Mouse (Mus musculus) G1E-ER4 (cell line): ENCODE results near the gene Hist1h2bp. TPM values are rescaled to one million over a fixed set of nuclear protein-coding genes. Genes with fewer than 3 reads are reported as not detected.
"Not testable (repeated sequence)": the region's sequence is repeated elsewhere in the genome, so short reads cannot be mapped to it uniquely, and the experiment has no call there.

Experiments used
- GATA1 ChIP-seq: IDR thresholded peaks from one replicate; pipeline ENCODE4 v1.8.0; 2012; ENCODE audit warnings: low read length, inconsistent platforms
- polyA plus RNA-seq: library from polyadenylated mRNA; stranded (reverse); fragments of >175 nt; gene quantifications from 2 replicates; pipeline ENCODE4 v1.2.3, GENCODE M21; 2012

Hist1h2bp gene
- polyA plus RNA-seq: 5.5 and 8.7 TPM in 2 replicates

DNA sequence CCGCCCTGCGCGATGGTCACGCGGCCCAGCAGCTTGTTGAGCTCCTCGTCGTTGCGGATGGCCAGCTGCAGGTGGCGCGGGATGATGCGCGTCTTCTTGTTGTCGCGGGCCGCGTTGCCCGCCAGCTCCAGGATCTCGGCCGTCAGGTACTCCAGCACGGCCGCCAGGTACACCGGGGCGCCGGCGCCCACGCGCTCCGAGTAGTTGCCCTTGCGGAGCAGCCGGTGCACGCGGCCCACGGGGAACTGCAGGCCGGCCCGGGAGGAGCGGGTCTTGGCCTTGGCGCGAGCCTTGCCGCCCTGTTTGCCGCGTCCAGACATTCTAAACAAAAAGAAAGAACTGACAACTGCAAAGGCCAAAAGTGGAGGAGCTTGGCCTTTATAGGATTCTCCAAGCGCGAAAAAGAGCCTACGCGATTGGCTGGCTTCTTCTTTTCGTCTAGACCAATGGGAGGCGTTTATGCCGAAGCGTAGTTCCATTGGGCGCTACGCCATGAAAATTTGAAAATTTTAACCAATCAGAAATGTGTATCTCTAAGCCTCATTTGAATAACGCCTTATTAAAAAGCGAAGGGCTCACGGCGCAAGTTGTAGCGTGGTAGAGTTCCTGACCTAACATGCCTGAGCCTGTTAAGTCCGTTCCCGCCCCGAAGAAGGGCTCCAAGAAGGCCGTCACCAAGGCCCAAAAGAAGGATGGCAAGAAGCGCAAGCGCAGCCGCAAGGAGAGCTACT, at the start of gene Hist1h2bp, which contains the start of gene Hist1h2an:
Gene Hist1h2bp, plus strand, starts transcription at position 563 of the 731 bp plus-strand sequence.
Gene Hist1h2an, minus strand, starts transcription at position 320 of the 731 bp plus-strand sequence.
- not testable (repeated sequence) for TF ChIP-seq GATA1

DNA sequence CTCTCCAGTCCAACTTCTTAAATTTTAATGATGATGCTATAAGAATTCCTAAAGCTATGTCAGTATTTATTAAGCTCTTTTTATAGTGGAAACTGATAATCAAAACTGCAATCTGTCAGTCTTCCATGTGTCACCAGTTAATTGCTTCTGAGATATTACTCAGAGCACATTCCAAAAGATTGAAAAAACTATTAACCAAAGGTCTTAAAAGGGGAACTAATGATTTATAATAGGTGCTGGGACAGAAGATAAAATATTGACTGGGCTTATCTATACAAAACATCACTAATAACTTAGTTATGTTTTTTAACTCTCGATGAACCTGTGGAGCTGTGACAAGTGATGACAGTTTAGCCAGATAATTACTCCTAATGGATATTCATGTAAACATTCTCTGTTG, 42.3 kb upstream of the Hist1h2bp start:
- peak; percentile 39 for TF ChIP-seq GATA1

GRCm38 (mm10) chr13:21749387-21750158, 37.7 kb upstream of the Hist1h2bp start:
- no peak for TF ChIP-seq GATA1

GRCm38 (mm10) chr13:21750159-21751017, 36.9 kb upstream of the Hist1h2bp start, which contains the start of gene Hist1h4k:
Gene Hist1h4k, minus strand, starts transcription at chr13:21750505.
- TF ChIP-seq GATA1: not testable (repeated sequence)

DNA sequence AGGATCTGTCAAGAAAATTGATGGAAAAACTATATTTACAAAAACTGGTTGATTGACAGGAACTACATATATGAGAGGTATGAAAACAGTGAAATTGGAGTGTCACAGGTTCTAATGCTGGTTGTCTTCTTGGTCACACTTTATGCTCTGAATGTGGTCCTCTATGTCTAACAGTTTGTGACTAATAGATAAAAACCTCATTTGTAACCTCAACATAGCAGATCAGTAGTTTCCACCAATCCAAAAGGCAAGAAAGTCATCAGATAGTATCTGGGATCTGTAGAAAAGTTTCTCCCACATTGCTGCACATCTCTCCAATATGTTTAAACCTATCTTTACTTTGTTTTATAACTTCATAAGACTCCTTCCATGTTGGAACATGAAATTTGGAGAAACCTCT, 35.8 kb upstream of the Hist1h2bp start:
- no peak for TF ChIP-seq GATA1

DNA sequence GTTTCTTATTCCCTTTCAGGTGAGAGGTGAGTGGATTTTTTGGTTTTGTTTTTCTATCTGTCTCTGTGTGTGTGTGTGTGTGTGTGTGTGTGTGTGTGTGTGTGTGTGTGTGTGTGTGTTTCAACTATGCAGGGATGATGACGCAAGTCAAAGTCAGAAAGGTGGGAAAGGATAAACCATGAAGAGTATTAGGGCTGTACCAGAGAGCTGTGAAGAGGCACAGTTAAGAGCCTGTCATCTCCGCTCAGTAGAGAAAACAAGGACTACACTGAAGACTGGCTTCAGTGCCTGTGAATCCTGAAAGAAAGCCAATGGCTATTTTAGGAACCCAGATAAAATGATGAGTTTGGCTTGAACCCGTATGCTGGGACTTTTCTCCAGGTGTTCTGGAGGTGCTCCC, 35.4 kb upstream of the Hist1h2bp start:
- no peak for TF ChIP-seq GATA1

GRCm38 (mm10) chr13:21752356-21752755, 34.9 kb upstream of the Hist1h2bp start:
- no peak for TF ChIP-seq GATA1

GRCm38 (mm10) chr13:21753051-21753523, 34.2 kb upstream of the Hist1h2bp start:
- no peak for TF ChIP-seq GATA1

GRCm38 (mm10) chr13:21753524-21754285, 33.6 kb upstream of the Hist1h2bp start, which contains the start of the genes Hist1h2ak and Hist1h2bn:
Gene Hist1h2ak, minus strand, starts transcription at chr13:21753827.
Gene Hist1h2bn, plus strand, starts transcription at chr13:21754123.
- not testable (repeated sequence) for TF ChIP-seq GATA1

GRCm38 (mm10) chr13:21754294-21755001, 32.8 kb upstream of the Hist1h2bp start:
- TF ChIP-seq GATA1: peak; percentile 49

GRCm38 (mm10) chr13:21755707-21756106, 31.6 kb upstream of the Hist1h2bp start:
- no peak for TF ChIP-seq GATA1

- TF ChIP-seq GATA1: no peak
Measured at GRCm38 (mm10) chr13:21778814-21779766, 8.2 kb upstream of the Hist1h2bp start.
